In genomic region chr5:115548501-115549285, GRCm38 (mm10) we compare ENCODE assay signal across 21 mouse cellular contexts. TPM values are rescaled to one million over a fixed set of nuclear protein-coding genes. Genes with fewer than 3 reads are reported as not detected.
DNase-seq lines count a peak whose midpoint lies in the region; ATAC-seq lines count a peak whose summit lies in the region.
"Had no signal": no experiment of that assay in that cellular context is flagged by ENCODE, and none has a peak within 500 bp of the region (broad histone marks: within the 10 kb centered on the region; RNA-seq: fewer than 3 reads in every experiment).

No protein-coding gene starts in this region.

- no peak overlapping the region for H3K4me2 ChIP-seq in midbrain, embryonic 16.5 days (ENCODE audit: low read length)
- no peak overlapping the region for H3K4me2 ChIP-seq in limb, embryonic 13.5 days (replicated peaks)
- H3K4me2 ChIP-seq: forebrain, embryonic 13.5 days; heart, embryonic 13.5 days; hindbrain, embryonic 12.5 days had no signal

- no peak overlapping the region for H3K4me3 ChIP-seq in midbrain, embryonic 10.5 days
- no peak overlapping the region for H3K4me3 ChIP-seq in midbrain, embryonic 16.5 days (ENCODE audit: low read depth, low read length)
- no peak overlapping the region for H3K4me3 ChIP-seq in limb, embryonic 13.5 days
- H3K4me3 ChIP-seq: embryonic facial prominence, embryonic 10.5 days; forebrain, embryonic 13.5 days; heart, embryonic 13.5 days; hindbrain, embryonic 12.5 days had no signal

- peak; percentile 40 for DNase-seq in cerebellum, adult 11 months
- DNase-seq in cerebellum, postnatal 36 days, result no peak
- DNase-seq in cerebellum, adult 9-11 months, result peak; percentile 72
- DNase-seq in midbrain, embryonic 10.5 days (ENCODE audit: low spot score), result no peak
- no peak for DNase-seq in kidney, adult 9 months
- DNase-seq: adrenal gland, adult 2 months; adrenal gland, postnatal 25 days; B cell, adult 2 months; forebrain, postnatal 0 days; gastrocnemius, postnatal 25 days; heart, adult 11 months; heart, postnatal 36 days; kidney, adult 11 months had no signal

- no peak for ATAC-seq in cerebellum, adult (ENCODE audit: insufficient number of reproducible peaks, low FRiP score, low TSS enrichment)
- ATAC-seq in midbrain, embryonic 16.5 days, result no peak
- no peak for ATAC-seq in limb, embryonic 13.5 days (ENCODE audit: low FRiP score, low read depth)
- ATAC-seq: forebrain, embryonic 13.5 days; forebrain, postnatal 0 days; hindbrain, postnatal 0 days had no signal

- H3K27me3 ChIP-seq in midbrain, embryonic 10.5 days (ENCODE audit: low read depth, poor library complexity, severe bottlenecking), result no peaks in the 10 kb centered on the region
- no peaks in the 10 kb centered on the region for H3K27me3 ChIP-seq in midbrain, embryonic 16.5 days (ENCODE audit: control insufficient read depth, insufficient read depth, low read depth, low read length)
- H3K27me3 ChIP-seq in limb, embryonic 13.5 days, result no peaks in the 10 kb centered on the region
- H3K27me3 ChIP-seq: forebrain, embryonic 13.5 days; heart, embryonic 13.5 days; hindbrain, embryonic 12.5 days had no signal

- H3K4me1 ChIP-seq in midbrain, embryonic 10.5 days, result peaks cover 56% of the 10 kb centered on the region
- H3K4me1 ChIP-seq in midbrain, embryonic 16.5 days (ENCODE audit: control insufficient read depth, insufficient read depth, low read length), result no peaks in the 10 kb centered on the region
- peaks cover 20% of the 10 kb centered on the region for H3K4me1 ChIP-seq in limb, embryonic 13.5 days

- WGBS in midbrain, embryonic 10.5 days, result 94% methylated on average over 18 of the region's 18 CpGs
- WGBS in midbrain, embryonic 16.5 days, result 93% methylated on average over 18 of the region's 18 CpGs
- WGBS in limb, embryonic 13.5 days, result 91% methylated on average over 18 of the region's 18 CpGs

- H3K27ac ChIP-seq in midbrain, embryonic 10.5 days (replicated peaks), result peak overlapping the region; percentile 52; the same call in 1 of the 2 replicates
- no peak overlapping the region for H3K27ac ChIP-seq in midbrain, embryonic 16.5 days (ENCODE audit: low read length)
- no peak overlapping the region for H3K27ac ChIP-seq in limb, embryonic 13.5 days
- H3K27ac ChIP-seq: forebrain, embryonic 13.5 days; heart, embryonic 13.5 days; hindbrain, embryonic 12.5 days; hindbrain, postnatal 0 days had no signal

- no peak overlapping the region for H3K9ac ChIP-seq in midbrain, embryonic 16.5 days (ENCODE audit: low read depth, low read length)
- H3K9ac ChIP-seq in limb, embryonic 13.5 days, result 0 out of 2 replicates have a peak overlapping the region, but pooled peaks have one; percentile 8
- H3K9ac ChIP-seq: forebrain, embryonic 13.5 days; forebrain, postnatal 0 days; heart, embryonic 13.5 days; hindbrain, embryonic 12.5 days had no signal

- peaks cover 78% of the 10 kb centered on the region for H3K36me3 ChIP-seq in midbrain, embryonic 10.5 days
- H3K36me3 ChIP-seq in midbrain, embryonic 16.5 days (ENCODE audit: control insufficient read depth, insufficient read depth, low read length), result peaks cover 9% of the 10 kb centered on the region; the same call in 1 of the 2 replicates
- H3K36me3 ChIP-seq in limb, embryonic 13.5 days, result peaks cover 95% of the 10 kb centered on the region

- H3K9me3 ChIP-seq in midbrain, embryonic 10.5 days (replicated peaks), result no peaks in the 10 kb centered on the region
- H3K9me3 ChIP-seq in midbrain, embryonic 16.5 days (replicated peaks; ENCODE audit: control insufficient read depth, low read length, poor library complexity, severe bottlenecking), result no peaks in the 10 kb centered on the region
- H3K9me3 ChIP-seq in limb, embryonic 13.5 days, result no peaks in the 10 kb centered on the region
- H3K9me3 ChIP-seq: embryonic facial prominence, embryonic 10.5 days; forebrain, embryonic 13.5 days; heart, embryonic 13.5 days; hindbrain, embryonic 12.5 days had no signal

RNA-seq across cellular contexts. Expression of gene Rplp0, which starts 10.6 kb away (rescaled TPM):
- 1,126 and 1,338 TPM in 2 replicates for polyA plus RNA-seq in midbrain, embryonic 10.5 days (2016; fragmentation: Nextera tagmentation; extraction: Ambion mirVana)
- 794 and 826 TPM in 2 replicates for polyA plus RNA-seq in midbrain, embryonic 16.5 days (2015; fragmentation: Nextera tagmentation; extraction: Ambion mirVana)
- 1,446 and 1,459 TPM in 2 replicates for polyA plus RNA-seq in limb, embryonic 13.5 days (2015; fragmentation: Nextera tagmentation; extraction: Ambion mirVana)

RNA-seq across cellular contexts. Expression of gene Gcn1l1, which starts 16.4 kb away (rescaled TPM):
- 52.5 and 61.2 TPM in 2 replicates for polyA plus RNA-seq in midbrain, embryonic 10.5 days (2016; fragmentation: Nextera tagmentation; extraction: Ambion mirVana)
- 45.1 and 46.7 TPM in 2 replicates for polyA plus RNA-seq in midbrain, embryonic 16.5 days (2015; fragmentation: Nextera tagmentation; extraction: Ambion mirVana)
- polyA plus RNA-seq in limb, embryonic 13.5 days (2015; fragmentation: Nextera tagmentation; extraction: Ambion mirVana), result 46.1 and 48.2 TPM in 2 replicates

RNA-seq across cellular contexts. Expression of gene Pxn, which starts 42.2 kb away (rescaled TPM):
- 27.9 and 28.9 TPM in 2 replicates for polyA plus RNA-seq in midbrain, embryonic 10.5 days (2016; fragmentation: Nextera tagmentation; extraction: Ambion mirVana)
- polyA plus RNA-seq in midbrain, embryonic 16.5 days (2015; fragmentation: Nextera tagmentation; extraction: Ambion mirVana), result 18.3 and 18.5 TPM in 2 replicates
- polyA plus RNA-seq in limb, embryonic 13.5 days (2015; fragmentation: Nextera tagmentation; extraction: Ambion mirVana), result 46.9 and 54.0 TPM in 2 replicates

Comparison
In these comparisons a context has a peak if more than half of its experiments do, and no peak if none do; other contexts are left out.
1. DNase-seq: peak in cerebellum, adult 11 months (single experiment) and cerebellum, adult 9-11 months (single experiment); none in cerebellum, postnatal 36 days (0 of 2), midbrain, embryonic 10.5 days (single experiment) and kidney, adult 9 months (single experiment).